Mouse (Mus musculus): ENCODE results near the gene Cst7.
A peak's percentile ranks its signal among the peaks of the same experiment; 100 is the strongest.
"Not testable (repeated sequence)": the region's sequence is repeated elsewhere in the genome, so short reads cannot be mapped to it uniquely, and the experiment has no call there.

Cst7 gene

DNA sequence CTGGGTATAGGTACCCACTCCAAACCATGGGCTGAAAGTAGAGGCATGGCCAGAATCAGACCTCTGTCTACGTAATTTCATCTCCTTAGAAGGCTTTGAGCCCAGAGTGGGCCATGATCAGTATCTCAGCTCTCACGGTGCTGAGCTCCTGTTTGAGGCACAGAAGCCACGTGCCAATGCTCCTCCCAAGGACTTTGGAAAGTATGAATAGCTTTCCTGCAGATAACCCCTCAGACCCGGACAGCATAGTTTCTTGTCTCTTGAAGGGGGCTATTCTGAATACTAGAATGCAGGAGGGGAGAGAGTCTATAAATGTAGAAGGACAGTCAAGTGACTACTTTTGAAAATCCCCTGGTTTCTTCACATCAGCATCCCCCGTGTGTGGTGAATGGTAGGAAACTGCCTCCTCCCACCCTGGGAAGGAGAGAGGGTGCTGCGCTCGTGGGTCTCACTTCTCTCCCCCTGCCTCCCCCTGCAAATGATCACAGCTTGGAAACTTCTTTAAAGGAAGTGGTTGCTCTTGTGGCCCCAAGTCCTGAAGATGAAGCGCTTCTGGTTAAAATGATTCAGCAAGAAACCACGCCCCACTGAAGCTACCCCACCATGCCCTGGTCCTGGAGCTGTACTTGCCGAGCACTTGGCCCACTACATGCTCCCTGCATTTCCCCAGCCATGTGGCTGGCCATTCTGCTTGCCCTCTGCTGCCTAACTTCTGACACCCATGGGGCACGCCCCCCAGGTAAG lies at the start of gene Cst7:
Gene Cst7, plus strand, starts transcription at position 569 of the 744 bp plus-strand sequence.
- no peak for DNase-seq (ENCODE audit: low spot score)

- DNase-seq (ENCODE audit: low spot score): no peak
Observed at GRCm38 (mm10) chr2:150525703-150526207, 44.5 kb upstream of the Cst7 start.

DNA sequence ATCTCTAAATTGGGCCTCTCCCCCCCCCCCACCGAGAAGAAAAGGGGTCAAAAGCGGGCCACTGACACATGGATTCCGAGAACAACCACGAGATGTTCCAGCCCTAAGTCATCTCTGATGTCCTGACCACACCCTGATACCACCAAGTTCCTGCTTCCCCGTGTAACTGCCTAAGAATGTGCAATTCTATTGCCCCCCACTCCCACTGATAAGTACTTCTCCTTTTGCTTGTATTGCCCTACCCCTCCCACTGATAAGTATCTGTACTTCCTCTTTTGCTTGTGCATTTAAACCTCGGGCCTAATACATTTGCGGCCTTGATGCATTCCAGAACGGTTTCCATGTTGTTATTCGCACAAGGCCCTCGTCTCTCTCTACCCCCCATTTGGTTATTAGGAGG lies 20.6 kb upstream of the Cst7 start:
- DNase-seq (ENCODE audit: low spot score): not testable (repeated sequence)

- DNase-seq (ENCODE audit: low spot score): peak; percentile 36
Observed at GRCm38 (mm10) chr2:150558568-150558967, 11.6 kb upstream of the Cst7 start.

DNA sequence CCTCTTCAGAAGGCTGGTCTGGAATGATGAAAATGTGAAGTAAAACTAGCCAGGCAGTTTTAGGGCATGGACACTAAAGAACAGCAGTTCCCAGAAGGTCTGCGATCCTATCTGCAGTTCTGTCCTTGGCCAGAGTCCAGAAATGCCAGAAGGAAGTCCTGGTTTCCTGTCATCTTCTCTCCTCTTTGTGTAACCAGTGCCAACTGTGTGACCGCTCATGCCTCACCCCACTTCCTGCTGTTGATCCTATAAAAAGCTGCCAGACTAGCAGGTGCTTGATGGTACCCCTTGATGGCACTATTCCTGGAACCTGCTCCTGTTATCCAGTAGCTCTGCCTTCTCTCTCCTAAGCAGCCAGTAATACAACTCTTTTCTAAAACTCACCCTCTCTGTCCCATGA lies 3.2 kb upstream of the Cst7 start:
- DNase-seq (ENCODE audit: low spot score): no peak

DNA sequence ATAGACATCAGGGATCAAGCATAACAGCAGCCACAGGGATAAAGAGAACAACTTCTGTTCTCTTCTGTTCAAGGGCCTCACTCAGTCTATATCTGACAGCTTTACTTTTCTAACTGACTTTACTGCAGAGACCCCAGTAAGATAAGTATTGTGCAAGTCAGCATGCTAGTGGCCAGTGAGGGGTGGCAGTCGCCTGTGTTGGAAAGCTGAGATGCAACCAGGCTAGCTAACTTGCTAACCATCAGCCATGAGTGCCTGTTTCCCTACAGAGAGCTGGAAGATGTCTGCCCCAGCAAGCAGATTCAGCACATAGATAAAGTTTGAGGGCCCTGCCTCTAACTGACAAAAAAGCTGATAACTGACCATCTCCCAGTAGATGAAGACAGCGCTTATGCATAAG lies 546 bp downstream of the Cst7 start:
- DNase-seq (ENCODE audit: low spot score): no peak

GRCm38 (mm10) chr2:150572463-150572862 lies 2.2 kb downstream of the Cst7 start:
- no peak for DNase-seq (ENCODE audit: low spot score)

DNA sequence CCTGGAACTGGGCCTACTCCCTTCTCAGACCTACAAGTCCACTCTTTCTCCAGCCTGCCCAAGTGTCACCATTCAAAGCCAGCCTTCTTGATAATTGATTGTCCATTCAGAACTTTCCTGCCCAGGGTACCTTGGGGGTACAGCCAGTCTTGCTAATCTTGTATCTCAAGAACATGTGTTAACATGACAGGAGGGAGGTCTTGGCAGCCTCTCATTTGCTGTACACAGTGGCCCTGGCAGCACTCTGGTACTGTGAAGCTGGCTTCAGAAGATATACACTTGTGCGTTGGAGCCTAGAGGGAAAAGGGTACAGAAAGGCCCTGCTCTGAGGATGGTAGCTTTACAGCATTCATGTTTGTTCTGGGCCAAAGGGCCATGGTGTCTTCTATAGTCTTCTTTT lies 6.0 kb downstream of the Cst7 start:
- DNase-seq (ENCODE audit: low spot score): no peak

- peak; percentile 5 for DNase-seq (ENCODE audit: low spot score)
Observed at GRCm38 (mm10) chr2:150578603-150579002, 8.4 kb downstream of the Cst7 start.

GRCm38 (mm10) chr2:150579628-150580027 lies 9.4 kb downstream of the Cst7 start:
- no peak for DNase-seq (ENCODE audit: low spot score)

DNA sequence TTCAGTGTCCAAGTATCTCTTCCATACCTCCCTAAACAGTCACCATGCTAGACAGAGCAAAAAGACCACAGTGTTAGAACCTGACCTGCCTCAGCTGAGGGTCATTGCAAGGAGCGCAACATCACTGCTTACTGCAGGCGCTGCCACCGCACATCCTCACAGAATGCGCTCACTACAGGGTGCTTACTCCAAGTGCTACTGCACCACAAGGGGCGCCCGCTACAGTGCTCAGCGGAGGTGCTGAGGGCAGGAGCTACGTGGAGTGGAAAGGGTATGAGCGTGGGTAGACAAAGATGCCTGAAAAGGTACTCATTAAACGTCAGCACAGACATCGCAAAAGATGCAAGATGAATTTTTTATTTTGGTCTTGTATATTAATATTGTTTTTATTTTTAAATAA lies 18.9 kb downstream of the Cst7 start:
- DNase-seq (ENCODE audit: low spot score): no peak

- DNase-seq (ENCODE audit: low spot score): peak; percentile 56
Observed at GRCm38 (mm10) chr2:150595411-150596190, 25.4 kb downstream of the Cst7 start.

- no peak for DNase-seq (ENCODE audit: low spot score)
Observed at GRCm38 (mm10) chr2:150600263-150600662, 30.0 kb downstream of the Cst7 start.

GRCm38 (mm10) chr2:150602166-150602565 lies 32.0 kb downstream of the Cst7 start:
- no peak for DNase-seq (ENCODE audit: low spot score)

- no peak for DNase-seq (ENCODE audit: low spot score)
Observed at GRCm38 (mm10) chr2:150604802-150605201, 34.6 kb downstream of the Cst7 start.

- DNase-seq (ENCODE audit: low spot score): peak; percentile 38
Observed at GRCm38 (mm10) chr2:150607086-150607485, 36.9 kb downstream of the Cst7 start.

GRCm38 (mm10) chr2:150608087-150608799 lies 38.0 kb downstream of the Cst7 start, which contains the start of gene Apmap:
Gene Apmap, minus strand, starts transcription at chr2:150608567.
- peak; percentile 96 for DNase-seq (ENCODE audit: low spot score)

GRCm38 (mm10) chr2:150608872-150609560 lies 38.8 kb downstream of the Cst7 start:
- DNase-seq (ENCODE audit: low spot score): peak; percentile 81

GRCm38 (mm10) chr2:150610097-150610496 lies 39.9 kb downstream of the Cst7 start:
- DNase-seq (ENCODE audit: low spot score): no peak

DNA sequence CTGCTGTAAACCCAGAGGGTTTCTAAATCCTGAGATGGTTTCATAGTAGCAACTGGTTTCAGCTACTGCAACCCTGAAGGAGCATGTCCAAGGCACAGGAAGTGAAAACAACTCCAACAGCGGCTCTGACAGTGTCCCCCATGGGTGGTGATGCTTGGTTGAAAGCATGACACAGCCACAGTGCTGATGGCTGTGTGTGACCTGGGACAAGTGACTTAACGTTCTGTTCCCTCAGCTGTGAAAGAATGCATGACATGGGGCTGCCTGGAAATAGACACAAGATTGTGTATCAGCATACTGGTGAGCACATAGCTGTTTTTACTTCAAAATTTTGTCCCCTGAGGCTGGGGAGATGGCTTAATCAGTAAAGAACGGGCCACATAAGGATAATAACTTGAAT lies 51.5 kb downstream of the Cst7 start:
- DNase-seq (ENCODE audit: low spot score): no peak

DNA sequence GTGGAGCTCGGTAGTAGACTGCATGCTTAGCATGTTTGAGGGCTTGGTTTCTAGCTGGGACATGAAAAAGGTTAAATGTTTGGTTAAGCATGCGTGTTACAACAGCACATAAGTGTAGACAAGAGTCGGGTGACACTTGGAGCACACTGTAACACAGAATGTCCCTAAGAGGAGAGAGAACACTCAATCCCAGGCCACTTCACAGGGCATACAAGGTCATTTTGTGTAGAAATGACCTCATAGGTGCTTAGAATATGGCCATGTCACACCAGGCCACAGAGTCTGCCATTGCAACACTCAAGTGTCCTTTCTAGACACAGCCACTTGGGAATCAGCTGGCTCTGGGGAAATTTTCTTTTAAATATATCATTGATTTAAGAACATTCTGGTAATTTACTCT lies 53.7 kb downstream of the Cst7 start:
- DNase-seq (ENCODE audit: low spot score): peak; percentile 73

DNA sequence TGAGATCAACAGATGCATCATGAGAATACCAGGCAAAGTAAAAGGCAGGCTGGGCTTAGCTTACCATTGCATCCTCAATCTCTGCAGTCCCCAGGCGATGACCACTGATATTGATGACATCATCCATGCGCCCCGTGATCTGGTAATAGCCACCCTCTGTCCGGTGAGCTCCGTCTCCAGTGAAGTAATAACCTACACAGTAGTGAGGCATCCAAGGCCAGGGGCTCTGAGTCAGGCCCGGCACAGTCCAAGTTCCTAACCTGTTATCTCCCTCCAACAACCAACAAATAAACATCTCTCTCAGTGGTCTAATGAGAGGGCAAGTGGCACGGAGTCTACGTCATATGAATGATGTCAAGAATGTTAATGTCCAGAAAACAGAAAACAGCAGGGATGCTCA lies 54.7 kb downstream of the Cst7 start:
- DNase-seq (ENCODE audit: low spot score): no peak

Measured in lung, postnatal 25 days (tissue).